Mouse (Mus musculus): ENCODE results near the gene Hapln4. TPM values are rescaled to one million over a fixed set of nuclear protein-coding genes. Genes with fewer than 3 reads are reported as not detected.

Gene Hapln4
- polyA plus RNA-seq, 1 experiment from 2014 or later = 0.10 TPM

DNA sequence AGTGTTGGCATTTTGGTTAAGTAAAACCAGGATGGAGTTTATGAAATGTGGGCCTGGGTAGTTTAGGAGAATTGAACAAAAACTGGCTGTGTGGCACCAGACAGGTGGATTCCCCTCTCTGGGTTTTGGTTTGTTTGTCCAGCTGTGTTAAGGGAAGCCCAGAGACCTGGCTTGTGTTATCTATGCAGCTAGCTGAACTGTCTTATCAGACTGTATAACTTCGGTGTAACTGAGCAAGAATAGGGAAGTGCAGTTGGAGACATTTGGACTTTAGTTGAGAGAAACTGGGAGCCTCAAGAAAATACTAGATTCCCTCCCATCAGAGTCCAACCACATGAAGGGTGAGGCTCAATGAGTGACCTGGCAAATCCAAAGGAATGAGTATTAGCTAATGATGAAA is 9.6 kb upstream of the Hapln4 start:
- no peak overlapping the region for H3K4me2 ChIP-seq
- no peak for ATAC-seq (ENCODE audit: insufficient read depth, low FRiP score, low read depth)
- no peak overlapping the region for H3K4me3 ChIP-seq (replicated peaks)
- no peaks in the 10 kb centered on the region for H3K27me3 ChIP-seq (replicated peaks)
- H3K9me3 ChIP-seq = no peaks in the 10 kb centered on the region
- no peak overlapping the region for H3K9ac ChIP-seq
- H3K27ac ChIP-seq = no peak overlapping the region
- H3K36me3 ChIP-seq = peaks cover 10% of the 10 kb centered on the region; the same call in 1 of the 2 replicates
- 55% methylated on average over 1 of the region's 1 CpGs for WGBS
- peaks cover 10% of the 10 kb centered on the region; the same call in 1 of the 2 replicates for H3K4me1 ChIP-seq

GRCm38 (mm10) chr8:70081976-70082375 is 1.3 kb upstream of the Hapln4 start:
- Histone ChIP-seq H3K27me3 (replicated peaks) (peaks cover 51% of the 10 kb centered on the region), H3K36me3 (no peaks in the 10 kb centered on the region), H3K4me2 (no peak overlapping the region), H3K9me3 (no peaks in the 10 kb centered on the region), H3K27ac (no peak overlapping the region), H3K4me1 (peaks cover 16% of the 10 kb centered on the region), H3K9ac (no peak overlapping the region), H3K4me3 (replicated peaks) (no peak overlapping the region)
- ATAC-seq (ENCODE audit: insufficient read depth, low FRiP score, low read depth) = no peak
- 81% methylated on average over 2 of the region's 2 CpGs for whole genome bisulfite sequencing

DNA sequence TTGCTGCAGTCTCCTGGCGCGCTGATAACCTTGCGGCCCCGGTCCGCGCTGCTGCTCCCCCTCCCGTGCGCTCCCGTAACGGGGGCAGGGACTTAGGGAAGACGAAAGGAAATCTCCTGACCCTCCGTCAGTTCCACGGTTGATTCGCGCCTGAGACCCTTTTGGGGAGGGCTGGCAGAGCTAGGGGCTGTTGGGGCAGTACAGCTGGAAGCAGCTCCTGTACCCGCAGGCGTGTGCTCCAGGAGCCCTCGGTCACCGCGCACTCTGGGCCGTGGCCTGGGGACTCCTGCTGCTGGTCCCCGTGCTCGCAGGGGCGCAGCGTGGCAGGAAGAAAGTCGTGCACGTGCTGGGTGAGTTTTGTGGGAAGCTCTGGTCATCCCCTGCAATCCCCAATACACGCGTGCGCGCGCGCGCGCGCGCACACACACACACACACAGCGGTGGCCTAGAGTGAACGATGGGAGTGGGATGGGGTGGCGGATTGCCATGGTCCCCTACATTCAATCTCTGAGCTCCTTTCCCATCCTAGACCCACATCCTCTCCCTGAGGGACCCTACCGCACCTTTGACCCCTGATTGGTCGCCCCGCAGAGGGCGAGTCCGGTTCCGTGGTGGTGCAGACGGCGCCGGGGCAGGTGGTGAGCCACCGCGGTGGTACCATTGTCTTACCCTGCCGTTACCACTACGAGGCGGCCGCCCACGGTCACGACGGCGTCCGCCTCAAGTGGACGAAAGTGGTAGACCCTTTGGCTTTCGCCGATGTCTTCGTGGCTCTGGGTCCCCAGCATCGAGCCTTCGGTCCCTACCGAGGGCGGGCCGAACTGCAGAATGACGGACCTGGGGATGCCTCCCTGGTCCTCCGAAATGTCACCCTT is 1.2 kb downstream of the Hapln4 start:
- H3K27ac ChIP-seq = no peak overlapping the region
- H3K4me2 ChIP-seq = peak overlapping the region; percentile 71
- H3K27me3 ChIP-seq (replicated peaks) = peaks cover 75% of the 10 kb centered on the region
- no peak overlapping the region for H3K9ac ChIP-seq
- ATAC-seq (ENCODE audit: insufficient read depth, low FRiP score, low read depth) = no peak
- H3K9me3 ChIP-seq = no peaks in the 10 kb centered on the region
- H3K4me1 ChIP-seq = peaks cover 21% of the 10 kb centered on the region
- H3K4me3 ChIP-seq (replicated peaks) = peak overlapping the region; percentile 35
- 3% methylated on average over 71 of the region's 71 CpGs for WGBS
- H3K36me3 ChIP-seq = no peaks in the 10 kb centered on the region

- 39% methylated on average over 1 of the region's 1 CpGs for WGBS
- no peak for ATAC-seq (ENCODE audit: insufficient read depth, low FRiP score, low read depth)
- peaks cover 21% of the 10 kb centered on the region for H3K4me1 ChIP-seq
- H3K27me3 ChIP-seq (replicated peaks) = peaks cover 92% of the 10 kb centered on the region
- no peak overlapping the region for H3K4me3 ChIP-seq (replicated peaks)
- no peak overlapping the region for H3K9ac ChIP-seq
- no peaks in the 10 kb centered on the region for H3K9me3 ChIP-seq
- no peak overlapping the region for H3K4me2 ChIP-seq
- no peaks in the 10 kb centered on the region for H3K36me3 ChIP-seq
- H3K27ac ChIP-seq = no peak overlapping the region
These were observed 2.9 kb downstream of the Hapln4 start for GRCm38 (mm10) chr8:70086151-70086550.

DNA sequence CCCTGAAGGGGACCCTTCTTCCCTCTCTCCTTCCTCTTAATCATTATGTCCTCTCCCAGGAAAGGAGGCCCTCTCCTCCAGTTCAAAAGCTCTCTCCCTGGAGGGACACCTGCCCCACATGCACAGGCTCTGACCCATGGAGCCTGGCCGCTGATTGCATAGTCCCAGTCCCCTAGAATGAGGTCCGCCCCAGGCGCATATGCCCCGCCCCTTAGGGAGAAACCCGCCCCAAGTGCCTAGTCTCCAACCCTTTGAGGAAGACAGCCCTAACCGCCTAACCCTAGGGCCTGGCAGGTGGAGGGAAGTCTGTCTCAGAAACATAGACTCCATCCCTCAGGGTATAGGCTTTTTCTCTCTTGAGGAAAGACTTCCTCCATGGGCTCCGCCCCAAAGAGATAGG is 4.0 kb downstream of the Hapln4 start:
- Histone ChIP-seq H3K9ac (no peak overlapping the region), H3K27me3 (replicated peaks) (peaks cover 95% of the 10 kb centered on the region)

DNA sequence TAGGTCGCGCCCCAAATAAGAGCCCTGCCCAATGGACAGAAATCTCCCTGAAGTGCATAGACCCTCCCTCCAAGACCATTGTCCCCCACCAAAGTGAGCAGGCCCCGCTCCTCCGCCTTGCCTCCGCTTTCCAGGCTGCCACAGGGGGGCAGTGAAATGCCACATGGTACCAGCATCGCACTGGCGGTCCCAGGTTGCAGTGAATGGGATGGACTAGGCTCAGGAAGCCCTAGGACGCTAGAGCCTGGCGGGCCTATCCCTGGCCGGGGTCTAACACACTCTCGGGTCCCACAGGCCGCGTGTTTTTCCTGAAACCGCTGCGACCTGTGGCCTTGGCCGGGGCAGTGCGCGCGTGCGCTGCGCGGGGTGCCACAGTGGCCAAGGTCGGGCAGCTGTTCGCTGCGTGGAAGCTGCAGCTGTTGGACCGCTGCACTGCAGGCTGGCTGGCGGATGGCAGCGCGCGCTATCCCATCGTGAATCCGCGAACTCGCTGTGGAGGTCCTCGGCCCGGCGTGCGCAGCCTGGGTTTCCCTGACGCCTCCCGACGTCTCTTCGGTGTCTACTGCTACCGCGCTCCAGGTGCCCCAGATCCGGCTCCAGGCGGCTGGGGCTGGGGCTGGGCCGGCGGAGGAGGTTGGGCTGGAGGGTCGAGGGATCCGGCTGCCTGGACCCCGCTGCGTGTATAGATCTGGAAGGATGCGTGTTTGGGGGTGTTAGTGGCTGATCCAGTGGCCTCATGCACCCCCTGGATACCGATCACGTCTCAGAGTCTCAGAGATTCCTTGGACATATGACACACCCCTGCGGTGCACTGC is 4.8 kb downstream of the Hapln4 start:
- Histone ChIP-seq H3K4me2 (peak overlapping the region; percentile 54), H3K27ac (no peak overlapping the region), H3K27me3 (replicated peaks) (peaks cover 87% of the 10 kb centered on the region)

More for the DNA sequence above, 4.0 kb downstream of the Hapln4 start:
- 5% methylated on average over 7 of the region's 7 CpGs for WGBS
- Histone ChIP-seq H3K4me1 (peaks cover 21% of the 10 kb centered on the region), H3K9me3 (no peaks in the 10 kb centered on the region), H3K4me2 (no peak overlapping the region), H3K4me3 (replicated peaks) (no peak overlapping the region), H3K36me3 (no peaks in the 10 kb centered on the region), H3K27ac (no peak overlapping the region)
- ATAC-seq (ENCODE audit: insufficient read depth, low FRiP score, low read depth) = no peak

DNA sequence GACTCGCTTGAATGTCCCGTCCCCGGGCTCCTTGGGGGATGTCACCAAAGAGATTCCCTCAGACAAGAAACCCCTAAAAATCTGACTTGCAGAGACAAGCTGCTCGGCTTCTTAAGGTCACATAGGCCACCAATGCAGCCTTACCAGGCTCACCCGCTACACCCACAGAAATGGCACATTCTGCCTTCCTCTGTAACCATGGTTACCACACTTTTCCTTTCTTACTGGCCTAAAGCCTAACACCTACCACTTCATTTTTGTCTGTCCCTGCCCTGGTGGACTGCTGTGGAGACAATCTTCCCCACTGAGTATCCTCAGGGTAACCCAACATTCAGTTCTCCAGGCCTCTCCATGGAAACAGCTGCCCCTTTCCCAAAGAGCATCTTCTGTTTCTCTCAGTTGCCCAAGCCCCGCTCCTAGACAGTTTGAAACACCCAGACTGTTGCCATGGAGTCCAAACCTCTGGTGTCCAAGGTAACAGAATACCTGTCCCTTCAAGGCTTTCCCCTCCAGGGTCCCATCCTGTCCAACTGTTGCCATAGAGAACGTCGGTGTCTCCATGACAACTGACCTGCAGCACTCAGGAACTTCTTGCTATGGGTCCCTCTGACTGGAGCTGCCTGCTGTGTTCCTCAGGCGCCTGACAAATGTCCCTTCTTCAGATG is 6.2 kb downstream of the Hapln4 start:
- no peak for ATAC-seq (ENCODE audit: insufficient read depth, low FRiP score, low read depth)
- Histone ChIP-seq H3K4me3 (replicated peaks) (no peak overlapping the region), H3K9me3 (no peaks in the 10 kb centered on the region), H3K4me2 (no peak overlapping the region), H3K4me1 (peaks cover 9% of the 10 kb centered on the region), H3K9ac (no peak overlapping the region), H3K36me3 (no peaks in the 10 kb centered on the region), H3K27ac (no peak overlapping the region), H3K27me3 (replicated peaks) (peaks cover 73% of the 10 kb centered on the region)
- 60% methylated on average over 9 of the region's 9 CpGs for WGBS

More for the DNA sequence above, 4.8 kb downstream of the Hapln4 start:
- H3K9me3 ChIP-seq = no peaks in the 10 kb centered on the region
- H3K4me3 ChIP-seq (replicated peaks) = peak overlapping the region; percentile 30
- 4% methylated on average over 56 of the region's 56 CpGs for WGBS
- H3K4me1 ChIP-seq = peaks cover 21% of the 10 kb centered on the region
- peak; percentile 40; the same call in 1 of the 2 replicates for ATAC-seq (ENCODE audit: insufficient read depth, low FRiP score, low read depth)
- no peaks in the 10 kb centered on the region for H3K36me3 ChIP-seq
- no peak overlapping the region for H3K9ac ChIP-seq

DNA sequence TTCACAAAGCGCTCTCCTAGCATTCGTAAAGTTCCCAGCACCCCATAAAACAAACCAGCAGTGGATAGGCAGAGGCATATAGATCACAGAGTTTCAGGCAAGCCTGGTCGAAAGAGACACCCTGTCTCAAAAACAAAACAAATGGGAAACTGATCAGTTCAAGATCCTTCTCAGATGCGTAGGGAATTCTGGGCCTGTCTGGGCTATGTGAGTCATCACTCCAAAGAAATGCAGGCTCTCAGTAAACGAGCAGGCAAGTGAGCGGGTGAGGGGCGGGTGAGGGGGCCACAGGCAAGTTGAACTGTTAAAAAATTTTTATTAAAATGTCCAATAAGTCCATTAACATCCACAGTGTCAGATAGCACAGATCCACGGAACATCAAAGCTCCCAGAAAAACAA is 9.5 kb downstream of the Hapln4 start:
- H3K9ac ChIP-seq = no peak overlapping the region
- no peak overlapping the region for H3K4me3 ChIP-seq (replicated peaks)
- H3K36me3 ChIP-seq = no peaks in the 10 kb centered on the region
- peaks cover 5% of the 10 kb centered on the region for H3K4me1 ChIP-seq
- H3K4me2 ChIP-seq = no peak overlapping the region
- WGBS = 54% methylated on average over 8 of the region's 8 CpGs
- H3K27me3 ChIP-seq (replicated peaks) = peaks cover 40% of the 10 kb centered on the region
- no peaks in the 10 kb centered on the region for H3K9me3 ChIP-seq
- no peak overlapping the region for H3K27ac ChIP-seq
- ATAC-seq (ENCODE audit: insufficient read depth, low FRiP score, low read depth) = no peak

DNA sequence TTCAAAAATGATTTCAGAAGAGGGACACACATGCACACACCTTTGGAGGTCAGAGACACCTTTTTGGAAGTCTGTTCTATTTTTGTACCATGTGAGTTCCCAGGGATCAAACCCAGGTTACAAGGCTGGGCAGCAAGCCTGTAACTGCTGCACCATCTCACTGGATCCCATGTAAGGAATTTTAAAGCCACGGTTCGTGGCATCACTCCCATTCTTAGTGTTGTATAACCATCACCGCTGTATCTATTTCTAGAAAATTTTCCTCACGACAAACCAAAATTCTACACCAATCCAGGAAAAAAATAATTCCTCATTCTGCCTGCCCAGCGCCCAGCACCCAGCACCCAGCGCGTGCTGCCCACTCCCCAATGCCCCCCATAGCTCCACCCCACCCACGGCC is 16.0 kb downstream of the Hapln4 start:
- H3K4me1 ChIP-seq = no peaks in the 10 kb centered on the region
- no peaks in the 10 kb centered on the region for H3K27me3 ChIP-seq (replicated peaks)
- 74% methylated on average over 8 of the region's 8 CpGs for WGBS
- no peak overlapping the region for H3K4me2 ChIP-seq
- no peak overlapping the region for H3K4me3 ChIP-seq (replicated peaks)
- H3K9ac ChIP-seq = no peak overlapping the region
- no peaks in the 10 kb centered on the region for H3K36me3 ChIP-seq
- no peaks in the 10 kb centered on the region for H3K9me3 ChIP-seq
- no peak for ATAC-seq (ENCODE audit: insufficient read depth, low FRiP score, low read depth)
- no peak overlapping the region for H3K27ac ChIP-seq

DNA sequence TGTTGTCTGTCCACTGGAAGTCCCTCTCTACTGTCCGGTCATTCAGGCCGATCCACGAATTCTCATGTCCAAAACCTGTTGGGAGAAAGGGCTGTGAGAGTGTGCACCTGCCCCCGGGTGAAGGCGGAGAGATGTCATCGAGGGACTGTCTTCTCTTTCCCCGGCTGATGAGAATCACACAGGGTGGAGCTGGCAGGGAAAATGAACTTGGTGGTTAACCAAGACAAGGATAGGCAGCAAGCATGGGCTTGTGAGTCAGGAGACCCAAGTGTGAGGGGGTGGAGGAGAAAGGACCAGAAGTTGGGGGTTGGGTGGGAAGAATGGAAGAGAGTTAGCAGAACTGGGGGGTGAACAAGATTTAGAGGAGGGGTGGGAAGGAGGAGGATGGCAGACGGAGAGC is 17.0 kb downstream of the Hapln4 start:
- Histone ChIP-seq H3K4me3 (replicated peaks) (no peak overlapping the region), H3K9ac (no peak overlapping the region), H3K4me2 (no peak overlapping the region), H3K27me3 (replicated peaks) (no peaks in the 10 kb centered on the region), H3K9me3 (no peaks in the 10 kb centered on the region), H3K4me1 (no peaks in the 10 kb centered on the region), H3K27ac (no peak overlapping the region), H3K36me3 (no peaks in the 10 kb centered on the region)
- 79% methylated on average over 8 of the region's 8 CpGs for WGBS
- ATAC-seq (ENCODE audit: insufficient read depth, low FRiP score, low read depth) = no peak

- Histone ChIP-seq H3K4me3 (replicated peaks) (no peak overlapping the region), H3K9me3 (no peaks in the 10 kb centered on the region), H3K27ac (no peak overlapping the region), H3K4me2 (no peak overlapping the region), H3K27me3 (replicated peaks) (peaks cover under 1% of the 10 kb centered on the region; the same call in 1 of the 2 replicates), H3K4me1 (no peaks in the 10 kb centered on the region), H3K36me3 (no peaks in the 10 kb centered on the region), H3K9ac (no peak overlapping the region)
- ATAC-seq (ENCODE audit: insufficient read depth, low FRiP score, low read depth) = no peak
- 14% methylated on average over 6 of the region's 6 CpGs for WGBS
These were observed 21.2 kb downstream of the Hapln4 start for GRCm38 (mm10) chr8:70104506-70104905.
